Mouse (Mus musculus) G1E (cell line): Measurements from ENCODE around the gene Ephb3.

Experiments
- CTCF ChIP-seq: IDR thresholded peaks from 2 replicates; pipeline ENCODE4 v1.5.1; 2012; ENCODE audit warnings: low read depth, low read length, inconsistent platforms, mixed read lengths
- POLR2AphosphoS5 ChIP-seq: IDR thresholded peaks from 2 replicates; pipeline ENCODE4 v1.6.1; 2012; ENCODE audit warnings: low read depth, low read length, inconsistent platforms; ENCODE audit not compliant: insufficient replicate concordance

GRCm38 (mm10) chr16:21198006-21198405 is 6.5 kb upstream of the Ephb3 start:
- TF ChIP-seq CTCF, result no peak
- no peak for TF ChIP-seq POLR2AphosphoS5
